Mouse (Mus musculus): ENCODE data around the gene Cdk1. TPM values are rescaled to one million over a fixed set of nuclear protein-coding genes. Genes with fewer than 3 reads are reported as not detected.

Gene Cdk1
- total and polyA plus RNA-seq, 2 experiments from 2014 or later, result 28.1 to 59.6 TPM

GRCm38 (mm10) chr10:69302667-69303066 is 50.1 kb downstream of the Cdk1 start:
- 96% methylated on average over 3 of the region's 3 CpGs for WGBS
- no peak for DNase-seq (ENCODE audit: low spot score)

GRCm38 (mm10) chr10:69299985-69300384 is 52.8 kb downstream of the Cdk1 start:
- Histone ChIP-seq H3K4me3 (ENCODE audit: low read length) (no peak overlapping the region), H3K27me3 (ENCODE audit: insufficient read depth, low read length) (no peaks in the 10 kb centered on the region), H3K4me2 (ENCODE audit: low read depth, low read length) (no peak overlapping the region), H3K9me3 (ENCODE audit: low read length) (no peaks in the 10 kb centered on the region), H3K27ac (no peak overlapping the region), H3K9ac (replicated peaks; ENCODE audit: low read length) (no peak overlapping the region), H3K4me1 (ENCODE audit: insufficient read depth, low read length) (no peaks in the 10 kb centered on the region), H3K36me3 (ENCODE audit: insufficient read depth, low read length) (no peaks in the 10 kb centered on the region)
- DNase-seq (ENCODE audit: low spot score), result no peak
- WGBS, result 85% methylated on average over 7 of the region's 7 CpGs
- TF ChIP-seq CTCF (IDR thresholded peaks at IDR 0.05; ENCODE audit: low read depth), result no peak
- no peak for ATAC-seq

More at GRCm38 (mm10) chr10:69302667-69303066, 50.1 kb downstream of the Cdk1 start:
- no peak for ATAC-seq
- Histone ChIP-seq H3K4me2 (ENCODE audit: low read depth, low read length) (no peak overlapping the region), H3K9ac (replicated peaks; ENCODE audit: low read length) (no peak overlapping the region), H3K4me3 (ENCODE audit: low read length) (no peak overlapping the region), H3K27ac (no peak overlapping the region), H3K36me3 (ENCODE audit: insufficient read depth, low read length) (no peaks in the 10 kb centered on the region), H3K9me3 (ENCODE audit: low read length) (no peaks in the 10 kb centered on the region), H3K27me3 (ENCODE audit: insufficient read depth, low read length) (no peaks in the 10 kb centered on the region), H3K4me1 (ENCODE audit: insufficient read depth, low read length) (no peaks in the 10 kb centered on the region)
- no peak for TF ChIP-seq CTCF (IDR thresholded peaks at IDR 0.05; ENCODE audit: low read depth)

GRCm38 (mm10) chr10:69295919-69296318 is 56.8 kb downstream of the Cdk1 start:
- H3K36me3 ChIP-seq (ENCODE audit: insufficient read depth, low read length), result no peaks in the 10 kb centered on the region
- 87% methylated on average over 9 of the region's 9 CpGs for WGBS
- no peak overlapping the region for H3K27ac ChIP-seq
- no peak for ATAC-seq
- no peaks in the 10 kb centered on the region for H3K9me3 ChIP-seq (ENCODE audit: low read length)
- DNase-seq (ENCODE audit: low spot score), result no peak
- no peaks in the 10 kb centered on the region for H3K27me3 ChIP-seq (ENCODE audit: insufficient read depth, low read length)
- no peak overlapping the region for H3K4me3 ChIP-seq (ENCODE audit: low read length)
- H3K4me2 ChIP-seq (ENCODE audit: low read depth, low read length), result no peak overlapping the region
- H3K4me1 ChIP-seq (ENCODE audit: insufficient read depth, low read length), result no peaks in the 10 kb centered on the region
- H3K9ac ChIP-seq (replicated peaks; ENCODE audit: low read length), result no peak overlapping the region
- no peak for TF ChIP-seq CTCF (IDR thresholded peaks at IDR 0.05; ENCODE audit: low read depth)

- ATAC-seq, result no peak
- Histone ChIP-seq H3K4me3 (ENCODE audit: low read length) (no peak overlapping the region), H3K9me3 (ENCODE audit: low read length) (no peaks in the 10 kb centered on the region), H3K27me3 (ENCODE audit: insufficient read depth, low read length) (no peaks in the 10 kb centered on the region), H3K27ac (no peak overlapping the region), H3K9ac (replicated peaks; ENCODE audit: low read length) (no peak overlapping the region), H3K4me1 (ENCODE audit: insufficient read depth, low read length) (no peaks in the 10 kb centered on the region), H3K36me3 (ENCODE audit: insufficient read depth, low read length) (peaks cover 2% of the 10 kb centered on the region; the same call in 1 of the 2 replicates), H3K4me2 (ENCODE audit: low read depth, low read length) (no peak overlapping the region)
- WGBS, result 89% methylated on average over 8 of the region's 8 CpGs
- DNase-seq (ENCODE audit: low spot score), result no peak
- TF ChIP-seq CTCF (IDR thresholded peaks at IDR 0.05; ENCODE audit: low read depth), result no peak
Measured at GRCm38 (mm10) chr10:69290736-69291135, 62.0 kb downstream of the Cdk1 start.

DNA sequence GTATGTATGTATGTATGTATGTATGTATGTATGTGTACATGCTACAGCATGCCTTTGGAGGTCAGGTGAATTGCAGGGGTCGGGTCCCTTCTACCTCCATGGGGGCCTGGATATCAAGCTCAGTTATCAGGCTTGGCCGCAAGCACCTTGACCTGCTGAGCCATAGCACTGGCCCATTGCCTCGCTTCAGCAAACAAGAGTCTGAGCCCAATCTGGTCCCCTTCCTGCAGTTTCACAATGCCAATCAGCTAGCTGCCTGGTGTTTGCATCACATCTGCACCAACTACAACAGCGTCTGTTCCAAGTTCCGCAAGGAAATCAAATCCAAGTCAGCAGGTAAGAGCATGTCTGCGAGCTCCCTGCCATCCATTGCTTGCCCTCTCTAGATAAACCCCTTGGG is 64.0 kb downstream of the Cdk1 start:
- Histone ChIP-seq H3K4me3 (ENCODE audit: low read length) (no peak overlapping the region), H3K27ac (no peak overlapping the region), H3K9me3 (ENCODE audit: low read length) (no peaks in the 10 kb centered on the region), H3K9ac (replicated peaks; ENCODE audit: low read length) (no peak overlapping the region), H3K36me3 (ENCODE audit: insufficient read depth, low read length) (peaks cover 10% of the 10 kb centered on the region; the same call in 1 of the 2 replicates), H3K27me3 (ENCODE audit: insufficient read depth, low read length) (no peaks in the 10 kb centered on the region), H3K4me2 (ENCODE audit: low read depth, low read length) (no peak overlapping the region), H3K4me1 (ENCODE audit: insufficient read depth, low read length) (no peaks in the 10 kb centered on the region)
- ATAC-seq (no peak), DNase-seq (ENCODE audit: low spot score) (no peak)
- TF ChIP-seq CTCF (IDR thresholded peaks at IDR 0.05; ENCODE audit: low read depth), result no peak
- WGBS, result 90% methylated on average over 6 of the region's 6 CpGs

GRCm38 (mm10) chr10:69288086-69288485 is 64.7 kb downstream of the Cdk1 start:
- WGBS, result 89% methylated on average over 4 of the region's 4 CpGs
- ATAC-seq, result no peak
- no peak for TF ChIP-seq CTCF (IDR thresholded peaks at IDR 0.05; ENCODE audit: low read depth)

DNA sequence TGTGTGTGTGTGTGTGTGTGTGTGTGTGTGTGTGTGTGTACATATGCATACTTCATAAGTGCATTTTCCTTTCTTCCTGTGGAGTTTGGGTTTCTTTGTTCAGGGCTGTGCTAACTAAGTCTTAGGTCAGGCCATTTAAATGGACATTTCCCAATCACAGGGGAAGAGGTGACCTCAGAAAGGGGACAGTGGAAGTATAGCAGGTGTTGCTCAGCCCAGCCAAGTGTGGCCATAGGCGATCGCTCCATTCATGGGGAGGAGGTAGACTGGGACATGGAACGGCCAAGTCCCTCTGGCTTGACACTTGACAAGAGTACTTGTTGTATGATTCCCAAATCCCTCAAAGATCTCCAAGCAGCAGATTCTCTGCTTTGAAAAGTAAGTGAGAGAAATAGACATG is 65.8 kb downstream of the Cdk1 start:
- DNase-seq (ENCODE audit: low spot score), result no peak

More at GRCm38 (mm10) chr10:69288086-69288485, 64.7 kb downstream of the Cdk1 start:
- Histone ChIP-seq H3K4me1 (ENCODE audit: insufficient read depth, low read length) (no peaks in the 10 kb centered on the region), H3K36me3 (ENCODE audit: insufficient read depth, low read length) (peaks cover 10% of the 10 kb centered on the region; the same call in 1 of the 2 replicates), H3K4me2 (ENCODE audit: low read depth, low read length) (no peak overlapping the region), H3K27me3 (ENCODE audit: insufficient read depth, low read length) (no peaks in the 10 kb centered on the region), H3K27ac (no peak overlapping the region), H3K9ac (replicated peaks; ENCODE audit: low read length) (no peak overlapping the region), H3K9me3 (ENCODE audit: low read length) (no peaks in the 10 kb centered on the region), H3K4me3 (ENCODE audit: low read length) (no peak overlapping the region)
- no peak for DNase-seq (ENCODE audit: low spot score)

More for the DNA sequence above, 65.8 kb downstream of the Cdk1 start:
- no peak overlapping the region for H3K4me3 ChIP-seq (ENCODE audit: low read length)
- H3K9ac ChIP-seq (replicated peaks; ENCODE audit: low read length), result no peak overlapping the region
- no peak for ATAC-seq
- no peaks in the 10 kb centered on the region for H3K9me3 ChIP-seq (ENCODE audit: low read length)
- peaks cover 10% of the 10 kb centered on the region; the same call in 1 of the 2 replicates for H3K36me3 ChIP-seq (ENCODE audit: insufficient read depth, low read length)
- 100% methylated on average over 3 of the region's 3 CpGs for WGBS
- no peaks in the 10 kb centered on the region for H3K4me1 ChIP-seq (ENCODE audit: insufficient read depth, low read length)
- TF ChIP-seq CTCF (IDR thresholded peaks at IDR 0.05; ENCODE audit: low read depth), result no peak
- no peak overlapping the region for H3K27ac ChIP-seq
- no peak overlapping the region for H3K4me2 ChIP-seq (ENCODE audit: low read depth, low read length)
- H3K27me3 ChIP-seq (ENCODE audit: insufficient read depth, low read length), result no peaks in the 10 kb centered on the region

Other genes with a start within 250 kb of the Cdk1 start
- 9.1 and 10.9 TPM in 2 replicates for gene Rhobtb1, start 201.5 kb downstream of the Cdk1 start, total RNA-seq (2014; rRNA removed)
- 11.6 and 13.3 TPM in 2 replicates for gene Rhobtb1, start 201.5 kb downstream of the Cdk1 start, polyA plus RNA-seq (2015; fragmentation: Nextera tagmentation; extraction: Ambion mirVana)
- gene A930033H14Rik, start 139.8 kb downstream of the Cdk1 start, total RNA-seq (2014; rRNA removed), result 0.47 and 0.61 TPM in 2 replicates
- 1.4 TPM in 2 replicates for gene A930033H14Rik, start 139.8 kb downstream of the Cdk1 start, polyA plus RNA-seq (2015; fragmentation: Nextera tagmentation; extraction: Ambion mirVana)
- gene Ank3, start 45.8 kb upstream of the Cdk1 start, total RNA-seq (2014; rRNA removed), result 200 and 239 TPM in 2 replicates
- 58.7 and 60.1 TPM in 2 replicates for gene Ank3, start 45.8 kb upstream of the Cdk1 start, polyA plus RNA-seq (2015; fragmentation: Nextera tagmentation; extraction: Ambion mirVana)

All from hindbrain, postnatal 0 days (tissue).